Mouse (Mus musculus) adrenal gland, adult 2 months (tissue): Measurements from ENCODE around the gene Ccdc181. TPM values are rescaled to one million over a fixed set of nuclear protein-coding genes. Genes with fewer than 3 reads are reported as not detected.
"Not testable (repeated sequence)": the region's sequence is repeated elsewhere in the genome, so short reads cannot be mapped to it uniquely, and the experiment has no call there.

ENCODE experiments used
- DNase-seq: peaks from one replicate; pipeline ENCODE4 v3.0.0; 2021
- long read RNA-seq: library from polyadenylated mRNA; stranded (forward); transcript quantifications from one replicate; pipeline ENCODE4 v2.0.0, GENCODE M21; 2021
- polyA plus RNA-seq: library from polyadenylated mRNA; depleted of rRNA; stranded (reverse); fragments of >200 nt; gene quantifications from 2 replicates; pipeline ENCODE4 v1.2.3, GENCODE M21; 2012; rRNA removed
- total RNA-seq, 2 experiments: library from RNA; stranded (reverse); gene quantifications; 2 replicates each; pipeline ENCODE4 v1.2.3; 2021

Ccdc181 gene
- total RNA-seq (10 to 100 TPM in 1 of 2 experiments, 1 to 10 TPM in 1; 7.7 to 12.3 TPM), polyA plus RNA-seq (1.6 and 1.7 TPM in 2 replicates)
- long read RNA-seq, transcript Ccdc181-201 (6 exons, 1,909 nt), result major isoform, 9 of 11 reads
- long read RNA-seq, partial matches to known transcripts, result 0 of 11 reads
- long read RNA-seq, other reads (novel, unspliced or antisense), result 2 of 11 reads

DNA sequence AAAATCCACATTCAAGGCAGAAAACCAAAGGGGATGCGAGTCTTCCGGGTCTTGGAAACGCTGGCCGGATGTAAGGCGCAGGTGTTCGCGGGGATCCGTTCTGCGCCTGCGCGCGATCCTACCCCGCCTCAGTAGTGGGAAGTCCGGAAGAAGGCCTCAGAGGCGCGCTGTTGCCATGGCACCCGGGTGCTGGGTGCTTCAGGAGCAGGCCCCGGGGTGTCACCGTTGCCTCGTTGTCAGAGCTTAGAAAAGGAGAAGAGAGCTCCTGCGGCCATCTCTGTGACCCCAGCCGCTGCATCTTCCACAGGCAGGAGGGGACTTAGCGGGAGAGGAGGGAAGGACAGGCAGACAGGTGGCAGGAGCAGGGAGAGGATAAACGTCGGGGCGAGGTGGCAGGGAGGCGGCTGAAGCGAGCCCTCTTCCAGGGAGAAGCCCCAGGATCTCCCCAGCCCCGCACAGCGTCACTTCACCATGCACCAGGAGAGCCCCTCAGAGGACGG, at the start of gene Ccdc181:
TSS of gene Ccdc181 (plus strand) at position 131 of the 500 bp plus-strand sequence.
- DNase-seq, result peak; percentile 96

DNA sequence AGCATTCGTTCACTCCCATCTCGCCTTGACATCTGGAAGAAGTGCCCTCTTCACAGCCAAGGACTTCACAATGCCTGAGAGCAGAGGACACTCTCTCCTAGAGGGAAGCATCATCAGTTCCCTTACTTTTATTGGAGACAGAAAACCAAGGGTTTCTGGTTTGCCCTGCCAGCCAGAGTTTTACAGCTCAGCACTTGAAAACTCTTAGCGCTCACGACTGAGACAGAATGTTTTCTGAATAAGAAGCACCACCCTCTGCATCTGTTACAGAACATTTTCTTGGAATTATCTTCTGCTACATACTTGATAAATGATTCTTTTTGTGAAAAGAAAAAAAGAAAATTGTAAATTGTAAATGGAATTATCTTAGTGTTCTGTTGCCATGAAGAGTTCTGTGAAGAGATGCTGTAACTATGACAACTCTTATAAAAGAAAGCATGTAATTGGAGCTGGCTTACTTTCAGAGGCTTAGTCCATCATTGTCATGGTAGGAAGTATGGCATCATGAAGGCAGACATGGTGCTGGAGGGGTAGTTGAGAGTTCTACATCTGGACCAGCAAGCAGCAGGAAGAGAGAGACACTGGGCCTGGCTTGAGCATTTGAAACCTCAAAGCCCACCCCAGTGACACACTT, 43.3 kb upstream of the Ccdc181 start:
- not testable (repeated sequence) for DNase-seq

DNA sequence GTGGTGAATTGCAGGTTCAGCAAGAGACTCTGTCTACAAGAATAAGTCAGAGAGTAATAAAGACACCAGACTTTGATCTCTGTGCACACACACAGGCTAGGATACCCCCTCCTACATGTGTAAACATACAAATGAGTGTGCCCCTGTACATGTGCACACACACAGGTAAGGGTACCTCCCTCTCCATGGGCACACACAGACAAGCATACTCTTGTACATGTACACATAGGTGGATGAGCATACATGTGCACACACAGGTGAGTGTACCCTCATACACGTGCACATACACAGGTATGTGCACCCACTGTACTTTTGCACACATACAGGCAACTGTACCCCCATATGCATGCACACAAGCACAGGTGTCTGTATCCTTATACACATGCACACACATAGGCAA, 41.9 kb upstream of the Ccdc181 start:
- DNase-seq, result no peak

DNA sequence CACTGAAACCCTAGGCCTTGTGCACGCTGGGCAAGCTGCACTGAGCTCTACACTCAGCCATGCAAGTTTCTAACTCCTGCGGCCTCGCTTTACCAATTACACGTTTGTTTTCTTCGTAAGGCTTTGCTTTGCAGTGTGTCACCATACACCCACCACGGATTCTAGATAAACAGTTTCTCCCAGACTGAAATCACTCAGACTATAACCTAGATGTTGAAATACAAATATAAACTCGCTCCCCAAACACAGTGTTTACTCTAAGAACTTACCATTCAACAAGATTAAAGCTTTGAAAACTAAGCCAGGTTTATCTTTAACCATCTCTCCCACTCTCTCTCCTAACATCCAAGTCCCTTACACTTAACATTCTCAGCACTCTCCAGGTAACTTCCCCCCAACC, 40.3 kb upstream of the Ccdc181 start:
- DNase-seq, result no peak

DNA sequence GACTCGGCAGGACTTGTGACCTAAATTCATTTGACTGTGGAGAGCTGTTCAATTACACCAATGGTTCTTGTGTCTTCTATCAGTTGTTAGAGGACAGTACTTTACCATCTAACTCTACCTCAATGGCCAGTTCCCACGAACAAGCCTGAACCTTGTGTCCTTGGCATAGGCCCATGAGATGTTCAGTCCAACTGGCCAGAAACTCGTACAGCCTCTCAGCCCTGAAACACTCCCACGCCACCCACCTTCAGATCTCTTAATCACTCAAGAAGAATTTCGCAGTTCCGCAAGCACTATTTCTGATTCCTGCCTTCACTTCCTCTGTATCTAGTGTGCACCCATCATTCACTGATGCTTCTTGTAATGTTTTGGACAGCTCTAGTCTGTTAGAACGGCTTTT, 39.3 kb upstream of the Ccdc181 start:
- DNase-seq, result peak; percentile 22

DNA sequence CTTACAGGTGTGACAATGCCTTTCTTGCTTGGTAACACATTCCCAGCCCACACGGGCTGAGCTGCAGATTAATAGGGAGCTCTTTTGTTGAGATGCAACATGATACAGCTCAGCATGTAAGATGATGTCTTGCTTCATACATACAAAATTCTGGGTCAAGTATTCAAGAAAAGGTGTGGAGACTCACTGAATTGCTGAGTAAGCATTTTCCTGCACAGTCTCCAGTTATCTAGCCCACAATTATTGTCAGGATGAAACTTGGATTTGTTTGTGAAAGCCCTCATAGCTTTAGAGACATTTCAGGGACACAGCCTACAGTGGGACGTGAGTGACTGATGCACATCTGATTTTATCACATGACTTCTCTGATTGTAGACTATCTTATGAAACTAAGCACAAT, 33.9 kb upstream of the Ccdc181 start:
- DNase-seq, result no peak

DNA sequence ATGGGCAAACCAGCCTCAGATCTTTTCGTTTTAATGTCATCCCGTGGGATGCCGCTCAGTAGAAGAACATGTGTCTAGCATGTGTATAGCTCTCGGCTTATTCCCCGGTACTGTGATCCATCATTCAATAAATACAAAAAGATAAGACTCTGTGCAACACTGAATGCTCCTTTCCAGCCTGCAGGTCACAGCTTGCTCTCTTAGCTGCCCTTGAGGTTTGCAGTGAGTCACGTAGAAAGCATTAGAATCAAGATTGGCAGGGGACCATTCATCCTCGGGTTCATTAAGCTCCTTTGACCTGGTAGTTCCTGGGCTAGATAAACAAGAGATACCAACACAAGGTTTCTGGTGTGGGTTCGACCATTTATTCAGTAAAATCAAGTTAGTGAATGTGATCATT, 32.6 kb upstream of the Ccdc181 start:
- DNase-seq, result peak; percentile 61

DNA sequence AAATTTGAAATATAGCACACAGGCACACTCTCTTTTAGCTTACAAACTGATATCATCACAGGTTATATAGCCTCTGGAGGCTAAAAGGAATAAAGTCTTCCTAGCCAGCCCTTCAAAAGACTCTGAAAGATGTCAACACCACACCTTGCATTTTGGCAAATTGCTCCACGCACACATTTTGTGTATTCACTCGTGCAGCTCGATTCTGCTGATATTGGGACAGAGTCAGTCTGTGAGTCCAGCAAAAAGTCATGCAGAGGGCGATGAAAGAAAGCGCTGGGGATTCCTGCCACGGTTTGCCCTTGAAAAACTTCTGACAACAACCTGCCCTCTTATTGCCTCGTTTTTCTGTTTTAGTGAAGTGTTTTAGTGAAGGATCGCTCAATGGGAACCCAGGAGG, 27.9 kb upstream of the Ccdc181 start:
- DNase-seq, result peak; percentile 44

DNA sequence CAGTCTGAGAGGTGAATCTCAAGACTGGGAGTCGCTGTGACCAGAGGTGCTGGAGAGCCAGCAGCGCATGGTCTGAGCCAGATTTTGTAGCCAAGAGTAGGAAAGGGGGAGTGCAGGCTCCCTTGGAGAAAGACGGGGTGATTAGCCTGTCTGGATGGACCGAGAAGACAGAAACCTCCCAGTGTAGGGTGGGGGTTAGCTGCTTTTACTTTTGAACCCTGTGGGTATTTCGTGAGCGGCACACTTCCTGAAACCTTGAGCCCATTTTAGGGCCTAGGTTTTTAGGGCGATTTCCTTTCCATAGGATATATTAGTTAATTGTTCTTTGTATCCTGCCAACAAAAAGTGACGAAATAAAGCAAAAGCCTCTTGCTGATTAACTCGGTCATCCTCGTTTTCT, 27.4 kb upstream of the Ccdc181 start:
- DNase-seq, result peak; percentile 55

DNA sequence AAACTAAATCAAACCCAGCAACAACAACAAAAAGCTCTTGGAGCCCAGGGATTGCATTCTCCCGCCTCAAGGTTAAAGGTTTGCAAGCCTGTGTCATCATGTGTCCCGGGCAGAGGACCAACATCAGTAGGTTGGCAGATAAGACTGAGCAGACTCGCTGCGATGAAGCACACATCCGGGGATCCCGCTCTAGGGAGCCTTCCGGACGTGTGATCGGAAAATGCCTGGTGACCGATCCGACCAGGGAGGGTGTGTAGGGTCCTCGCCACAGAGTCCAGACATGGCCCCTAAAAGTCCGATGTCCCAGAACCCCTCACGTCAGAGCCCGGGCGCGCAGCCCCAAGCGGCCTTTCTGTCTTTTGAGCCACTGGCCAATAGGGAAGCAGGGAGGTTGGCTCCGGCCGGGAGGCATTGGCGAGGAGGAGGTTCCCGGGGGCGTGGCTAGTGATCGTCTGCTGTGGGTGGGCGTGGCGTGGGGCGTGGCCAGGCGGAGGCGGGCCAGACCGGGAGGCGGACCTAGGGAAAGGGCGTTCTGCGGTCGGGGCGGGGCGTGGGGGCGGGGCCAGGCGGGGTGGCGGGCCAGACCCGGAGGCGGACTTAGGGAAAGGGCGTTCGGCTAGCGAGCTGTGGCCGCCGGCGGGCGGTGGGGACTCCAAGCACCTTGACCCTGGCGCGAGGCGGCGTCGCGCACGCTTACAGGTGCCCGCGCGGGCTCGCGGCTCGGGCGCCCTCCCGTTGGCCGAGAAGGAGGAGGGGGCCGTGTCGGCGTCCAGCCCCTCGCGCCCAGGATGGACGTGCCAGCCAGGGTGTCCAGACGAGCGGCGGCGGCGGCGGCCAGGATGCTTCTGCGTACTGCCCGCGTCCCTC, 26.7 kb upstream of the Ccdc181 start, which contains the start of gene Slc19a2:
TSS of gene Slc19a2 (plus strand) at position 582 of the 867 bp plus-strand sequence.
- DNase-seq, result peak; percentile 98

DNA sequence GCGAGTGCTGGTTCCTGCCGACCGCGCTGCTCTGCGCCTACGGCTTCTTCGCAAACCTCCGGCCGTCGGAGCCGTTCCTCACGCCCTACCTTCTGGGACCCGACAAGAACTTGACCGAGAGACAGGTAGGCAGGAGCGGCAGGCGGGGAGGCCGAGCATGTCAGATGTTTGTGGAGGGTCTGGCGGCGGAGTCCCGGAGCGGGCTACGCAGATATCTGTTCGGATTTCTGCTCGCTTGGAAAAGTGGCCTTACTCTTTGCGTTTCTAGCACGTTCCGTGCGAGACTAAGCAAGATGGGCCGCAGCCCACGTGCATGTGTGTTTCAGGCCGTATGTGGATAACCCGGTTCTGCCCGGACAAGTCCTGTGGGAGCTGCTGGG, 26.1 kb upstream of the Ccdc181 start:
- DNase-seq, result no peak

DNA sequence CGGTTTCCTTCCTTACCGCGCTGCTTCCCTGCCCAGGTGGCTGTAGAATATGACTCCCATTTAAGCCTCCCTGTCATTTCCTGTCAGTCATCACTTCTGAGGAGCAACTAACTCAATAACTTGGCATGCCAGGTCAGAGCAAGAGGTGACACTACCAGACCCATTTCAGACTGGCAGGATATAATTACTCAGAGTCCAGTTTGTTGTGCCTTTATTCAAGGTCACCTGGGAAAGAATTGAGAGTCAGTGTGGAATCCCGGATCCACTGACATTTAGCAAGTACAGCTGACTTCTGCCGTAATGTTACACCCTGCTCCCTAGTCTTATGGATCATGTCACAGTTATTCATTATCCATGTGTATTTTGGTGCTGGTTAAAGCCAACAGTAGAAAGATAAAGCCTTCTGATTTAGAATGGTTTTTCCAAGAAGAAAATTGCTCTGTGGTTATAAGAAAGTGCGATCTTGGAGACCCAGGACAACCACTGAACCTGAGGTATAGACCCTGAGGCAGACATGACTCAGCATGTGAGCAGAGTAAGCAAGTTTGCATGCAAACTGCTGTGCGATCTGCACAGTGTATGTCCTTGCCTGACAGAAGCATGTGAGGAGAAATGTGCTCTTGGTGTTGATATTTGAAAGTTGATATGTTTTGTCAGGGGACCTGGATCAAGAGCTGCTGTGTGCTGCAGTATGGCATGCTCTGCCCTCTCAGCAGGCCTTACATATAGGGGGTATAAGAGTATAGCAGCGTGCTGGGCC, 24.8 kb upstream of the Ccdc181 start:
- peak; percentile 45 for DNase-seq

DNA sequence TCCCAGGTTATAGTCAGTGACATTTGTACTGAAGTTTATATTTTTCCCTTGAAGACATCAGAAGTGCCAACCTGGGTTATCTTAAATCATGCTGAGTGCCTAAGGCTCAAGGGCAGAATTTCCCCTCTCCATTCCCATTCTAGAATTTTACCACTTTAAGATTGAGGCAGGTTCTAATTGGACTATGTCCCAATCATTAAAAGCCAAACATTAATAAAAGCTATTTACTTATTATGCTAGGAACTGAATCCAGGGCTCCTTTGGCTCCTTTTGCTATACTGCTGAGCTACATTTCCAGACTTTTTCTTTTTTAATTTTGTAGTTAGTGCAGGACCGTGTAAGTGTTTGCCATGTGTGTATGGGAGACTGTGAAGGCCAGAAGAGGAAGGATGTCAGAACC, 23.9 kb upstream of the Ccdc181 start:
- DNase-seq, result no peak

DNA sequence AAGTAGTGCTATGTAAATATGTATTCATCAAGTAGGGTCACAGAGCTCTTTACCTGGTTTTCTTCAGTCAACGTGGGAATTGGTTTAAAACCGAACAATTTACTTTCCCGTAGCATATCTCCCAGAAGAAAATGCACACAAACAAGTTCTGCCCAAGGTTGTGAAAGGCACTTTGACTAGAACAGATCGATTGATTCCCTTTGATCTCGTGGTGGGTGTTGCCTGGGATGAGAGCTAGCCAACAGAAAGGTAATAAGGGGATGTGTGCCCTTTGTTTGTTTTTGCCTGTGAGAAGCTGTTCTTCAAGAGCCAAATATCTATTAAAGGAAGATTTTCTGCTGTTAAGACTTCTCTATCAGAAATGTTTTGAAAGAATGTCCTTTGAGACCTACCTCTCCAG, 22.8 kb upstream of the Ccdc181 start:
- DNase-seq, result no peak

DNA sequence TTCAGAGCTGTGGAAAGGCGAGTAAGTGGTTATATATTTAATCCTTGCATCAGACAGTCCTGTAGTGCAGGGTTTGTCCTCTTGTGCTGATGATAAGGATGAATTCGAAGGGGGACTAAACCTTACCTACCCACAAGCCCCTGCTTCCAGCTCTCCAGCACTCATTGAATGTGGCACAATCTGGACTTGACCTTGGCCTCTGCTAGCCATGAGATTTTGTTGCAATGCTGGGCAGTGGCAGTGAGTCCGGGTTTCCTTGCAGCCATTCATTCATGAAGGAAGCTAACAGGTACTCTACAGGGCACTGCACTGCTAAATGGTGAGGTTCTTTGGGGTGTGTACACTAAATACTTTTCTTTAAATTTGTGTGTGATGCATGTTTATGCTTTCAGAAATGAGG, 20.5 kb upstream of the Ccdc181 start:
- DNase-seq, result peak; percentile 55

DNA sequence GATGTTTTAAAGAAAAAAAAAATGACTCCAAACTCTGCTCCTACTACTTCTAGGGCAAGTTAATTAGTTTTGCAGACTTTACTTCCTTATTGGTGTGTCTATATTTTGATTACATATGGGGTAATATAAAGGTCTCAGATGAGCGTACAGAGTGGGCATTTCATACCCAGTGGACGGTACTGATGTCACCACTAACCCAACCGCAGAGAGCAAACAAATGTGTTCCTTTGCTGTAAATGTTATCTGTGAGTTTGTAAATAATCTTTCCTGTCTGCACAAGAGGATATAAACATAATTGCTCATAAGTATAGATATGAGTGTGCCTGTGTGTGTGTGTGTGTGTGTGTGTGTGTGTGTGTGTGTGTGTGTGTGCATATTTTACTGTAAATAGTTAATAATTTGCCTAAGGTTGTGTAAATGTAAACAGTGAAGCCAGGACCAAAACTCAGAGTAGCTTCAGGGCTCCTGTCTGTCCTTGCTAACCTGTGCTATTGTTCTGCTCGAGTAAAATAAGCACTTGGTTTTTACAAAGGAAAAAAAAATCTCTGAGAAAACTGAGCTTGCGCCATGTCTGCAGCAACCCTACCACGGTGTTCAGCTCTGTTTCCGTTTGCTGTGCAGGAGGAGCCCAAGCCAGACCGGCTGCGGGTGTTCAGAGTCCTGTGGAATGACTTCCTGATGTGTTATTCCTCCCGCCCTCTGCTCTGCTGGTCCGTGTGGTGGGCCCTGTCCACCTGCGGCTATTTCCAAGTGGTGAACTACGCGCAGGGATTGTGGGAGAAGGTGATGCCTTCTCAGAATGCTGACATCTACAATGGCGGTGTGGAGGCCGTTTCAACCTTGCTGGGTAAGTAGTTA, 15.0 kb upstream of the Ccdc181 start:
- no peak for DNase-seq

DNA sequence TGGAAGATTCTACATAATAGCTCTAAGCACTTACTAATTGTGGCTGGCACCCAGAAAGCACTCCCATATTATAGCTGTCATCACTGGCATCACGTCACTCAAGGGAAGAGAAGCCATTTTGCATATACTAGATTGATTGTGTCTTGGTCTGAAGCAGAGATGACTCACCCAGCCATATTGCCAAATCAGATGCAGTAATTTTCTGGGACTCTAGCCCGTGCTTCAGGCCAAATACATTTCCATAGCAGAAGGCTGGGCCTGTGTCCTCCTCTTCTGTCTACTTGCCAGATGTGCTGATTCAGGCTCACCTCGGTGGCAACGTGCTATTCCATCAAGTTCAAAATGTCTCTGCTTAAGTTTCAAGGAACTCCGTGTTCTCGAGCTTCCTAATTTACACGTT, 13.8 kb upstream of the Ccdc181 start:
- peak; percentile 85 for DNase-seq

DNA sequence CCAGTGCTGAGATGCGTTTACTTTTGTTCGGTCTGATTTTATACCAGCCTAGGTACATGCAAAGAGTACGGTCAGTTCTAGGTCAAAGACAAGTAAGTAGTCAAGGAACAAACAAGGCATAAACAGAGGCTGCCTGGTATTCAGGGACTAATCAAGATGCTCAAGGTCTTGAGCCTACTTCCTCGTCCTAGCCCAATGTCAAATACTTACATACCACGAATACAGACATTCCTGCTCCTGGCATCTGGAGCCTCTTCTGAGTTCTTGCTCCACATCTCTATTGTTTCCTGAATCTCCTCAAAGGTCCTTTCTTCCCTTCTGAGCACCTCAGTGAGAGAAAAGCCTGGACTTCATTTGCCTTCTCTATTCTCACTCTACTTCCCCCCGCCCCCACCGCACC, 4.4 kb upstream of the Ccdc181 start:
- no peak for DNase-seq

DNA sequence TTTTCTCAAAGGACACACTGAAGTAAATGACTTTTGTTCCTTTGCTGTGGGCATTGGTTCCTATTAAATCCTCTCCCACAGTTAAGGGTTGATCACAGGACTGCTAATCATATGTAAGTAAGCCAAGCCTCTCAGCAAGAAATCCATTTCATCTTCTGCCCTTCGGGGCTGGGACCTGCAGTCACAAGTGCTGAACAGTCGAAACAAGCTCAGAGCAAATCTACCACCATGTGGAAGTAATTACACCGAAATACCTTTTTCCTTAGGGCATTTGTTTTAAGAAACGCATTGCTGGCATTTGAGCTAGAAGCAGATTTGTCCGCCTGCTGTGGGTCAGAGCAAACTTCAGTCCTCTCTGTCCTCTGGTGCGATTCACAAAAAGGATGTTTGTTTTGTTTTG, 1.7 kb upstream of the Ccdc181 start:
- DNase-seq, result no peak

DNA sequence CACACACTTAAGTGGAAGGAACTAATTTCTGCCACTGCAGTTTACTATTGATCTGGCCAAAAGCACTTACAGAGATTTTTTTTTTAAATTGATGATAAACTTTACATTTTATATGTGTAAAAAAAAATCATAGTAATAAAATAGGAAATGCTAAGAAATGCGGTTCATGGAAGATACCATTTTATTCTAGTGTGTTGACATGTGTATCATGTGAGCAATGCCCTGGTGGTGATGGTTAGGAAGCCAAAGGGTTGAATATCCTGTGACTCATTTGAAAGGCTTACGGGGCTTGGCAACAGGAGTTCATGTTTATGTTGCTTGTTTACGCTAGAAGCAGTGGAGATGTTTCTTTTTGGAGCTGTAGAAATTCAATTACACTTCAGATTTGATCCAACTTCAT, 1.2 kb downstream of the Ccdc181 start:
- DNase-seq, result no peak

DNA sequence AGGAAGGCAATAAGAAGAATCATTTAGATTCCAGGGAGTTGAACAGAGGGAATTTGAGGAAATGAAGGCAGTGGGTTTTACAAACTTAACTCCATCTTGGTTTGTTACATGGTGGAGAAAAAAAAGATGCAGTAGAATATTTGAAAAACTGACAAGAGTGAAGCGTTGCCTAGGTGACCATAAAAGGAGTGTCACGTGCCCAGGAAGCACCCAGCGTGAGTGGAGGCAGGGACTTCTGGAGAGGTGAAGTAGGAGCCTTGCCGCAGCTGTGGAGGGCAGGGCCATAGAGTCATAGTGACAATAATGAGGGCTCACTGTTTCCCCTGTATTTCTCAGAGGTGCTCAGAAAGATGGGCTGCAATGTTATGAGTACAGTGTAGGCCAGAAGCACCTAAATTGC, 3.9 kb downstream of the Ccdc181 start:
- no peak for DNase-seq
